Mouse (Mus musculus): ENCODE measurements around the gene Lrrc38.

Lrrc38 gene

GRCm38 (mm10) chr4:143352301-143352700 lies 2.7 kb downstream of the Lrrc38 start:
- no peak for DNase-seq

- no peak for DNase-seq
Observed at GRCm38 (mm10) chr4:143361520-143361919, 12.0 kb downstream of the Lrrc38 start.

- DNase-seq, result no peak
Observed at GRCm38 (mm10) chr4:143366415-143367041, 17.0 kb downstream of the Lrrc38 start.

GRCm38 (mm10) chr4:143379480-143379879 lies 29.9 kb downstream of the Lrrc38 start:
- no peak for DNase-seq

- DNase-seq, result no peak
Observed at GRCm38 (mm10) chr4:143379931-143380715, 30.6 kb downstream of the Lrrc38 start.

- DNase-seq, result peak; percentile 60
Observed at GRCm38 (mm10) chr4:143380716-143381004, 31.1 kb downstream of the Lrrc38 start.

- DNase-seq, result no peak
Observed at GRCm38 (mm10) chr4:143382163-143382562, 32.6 kb downstream of the Lrrc38 start.

- no peak for DNase-seq
Observed at GRCm38 (mm10) chr4:143383646-143384045, 34.1 kb downstream of the Lrrc38 start.

- peak; percentile 31 for DNase-seq
Observed at GRCm38 (mm10) chr4:143388955-143389702, 39.6 kb downstream of the Lrrc38 start.

GRCm38 (mm10) chr4:143394181-143394580 lies 44.6 kb downstream of the Lrrc38 start, which contains the start of gene Pramel1:
Pramel1 (plus strand) TSS chr4:143394428.
- no peak for DNase-seq

- DNase-seq, result no peak
Observed at GRCm38 (mm10) chr4:143411566-143412218, 62.1 kb downstream of the Lrrc38 start.

GRCm38 (mm10) chr4:143412219-143413092 lies 62.9 kb downstream of the Lrrc38 start, which contains the start of gene Pramef8:
Pramef8 (plus strand) TSS chr4:143412426.
- peak; percentile 89 for DNase-seq

GRCm38 (mm10) chr4:143413621-143414020 lies 64.1 kb downstream of the Lrrc38 start:
- no peak for DNase-seq

GRCm38 (mm10) chr4:143414121-143414520 lies 64.6 kb downstream of the Lrrc38 start:
- no peak for DNase-seq
